Mouse (Mus musculus): Measurements from ENCODE around the gene Lrp6. TPM values are rescaled to one million over a fixed set of nuclear protein-coding genes. Genes with fewer than 3 reads are reported as not detected.

Lrp6 gene
- total RNA-seq, 2 experiments from 2014 or later: 41.2 to 44.0 TPM

DNA sequence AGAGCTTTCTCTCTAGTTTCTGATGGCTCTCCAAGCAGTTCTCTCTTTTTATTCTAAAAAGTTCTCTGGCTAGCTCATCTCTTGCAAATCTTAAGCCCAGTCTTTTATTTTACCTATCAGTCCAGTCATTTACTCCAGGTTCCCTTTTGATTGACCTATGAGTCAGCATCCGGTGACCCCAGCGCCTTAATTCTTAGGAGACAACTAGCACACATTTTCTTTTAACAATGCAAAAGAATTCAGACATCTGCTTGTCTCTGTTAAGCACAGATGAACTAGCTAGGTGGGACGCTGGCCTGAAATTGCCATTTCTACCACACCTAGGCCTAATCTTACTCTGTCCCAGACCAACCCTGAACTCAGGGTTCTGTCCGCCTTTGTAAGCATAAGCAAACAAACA lies 12.7 kb upstream of the Lrp6 start:
- intact Hi-C loops (cut with DNase I): no loop called here
- DNase-seq (ENCODE audit: extremely low spot score in 1 of 2, low spot score in 2 of 2): no peak

DNA sequence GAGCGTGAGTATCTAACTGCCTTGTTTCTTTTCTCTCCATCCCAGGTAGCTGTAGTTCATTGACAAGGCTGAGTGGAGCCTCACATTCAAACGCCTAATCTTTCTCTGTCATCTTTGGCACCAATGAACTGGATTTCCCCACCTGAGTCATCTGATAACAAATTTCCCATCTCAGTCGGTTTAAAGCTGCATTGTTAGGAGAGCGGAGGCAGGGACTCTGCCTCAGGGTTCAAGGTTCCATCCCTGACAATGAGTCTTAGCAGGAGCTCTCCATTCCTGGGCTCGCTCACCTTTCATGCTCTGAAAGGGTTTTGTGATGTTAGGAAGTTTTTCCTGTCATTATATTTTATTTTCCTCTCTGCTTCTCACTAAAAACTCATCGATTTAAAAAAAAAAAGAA lies 11.3 kb upstream of the Lrp6 start:
- intact Hi-C loops (cut with DNase I): no loop called here
- no peak for DNase-seq (ENCODE audit: extremely low spot score in 1 of 2, low spot score in 2 of 2)

DNA sequence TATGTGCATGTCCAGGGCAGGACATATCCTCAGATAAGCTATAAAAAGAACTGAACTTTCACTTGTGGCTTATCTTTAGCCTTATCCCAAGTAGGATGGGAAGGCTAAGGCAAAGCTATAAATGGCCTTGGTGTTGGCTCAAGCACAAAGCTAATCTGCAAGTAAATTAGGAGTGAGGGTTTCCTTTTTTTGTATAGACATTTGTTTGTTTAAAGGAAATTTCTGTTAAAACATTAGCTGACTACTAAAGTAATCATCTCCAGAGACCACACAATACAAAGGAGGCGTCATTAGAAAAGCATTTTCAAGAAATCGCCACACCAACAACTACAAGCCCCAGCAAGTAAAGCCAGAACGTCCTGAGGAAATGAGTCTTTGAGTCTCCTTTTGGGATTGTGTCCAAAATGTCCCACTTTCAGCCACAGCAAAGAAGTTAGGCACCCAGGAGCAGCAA lies 8.6 kb upstream of the Lrp6 start:
- intact Hi-C loops (cut with DNase I): no loop called here
- DNase-seq (ENCODE audit: extremely low spot score in 1 of 2, low spot score in 2 of 2): no peak

DNA sequence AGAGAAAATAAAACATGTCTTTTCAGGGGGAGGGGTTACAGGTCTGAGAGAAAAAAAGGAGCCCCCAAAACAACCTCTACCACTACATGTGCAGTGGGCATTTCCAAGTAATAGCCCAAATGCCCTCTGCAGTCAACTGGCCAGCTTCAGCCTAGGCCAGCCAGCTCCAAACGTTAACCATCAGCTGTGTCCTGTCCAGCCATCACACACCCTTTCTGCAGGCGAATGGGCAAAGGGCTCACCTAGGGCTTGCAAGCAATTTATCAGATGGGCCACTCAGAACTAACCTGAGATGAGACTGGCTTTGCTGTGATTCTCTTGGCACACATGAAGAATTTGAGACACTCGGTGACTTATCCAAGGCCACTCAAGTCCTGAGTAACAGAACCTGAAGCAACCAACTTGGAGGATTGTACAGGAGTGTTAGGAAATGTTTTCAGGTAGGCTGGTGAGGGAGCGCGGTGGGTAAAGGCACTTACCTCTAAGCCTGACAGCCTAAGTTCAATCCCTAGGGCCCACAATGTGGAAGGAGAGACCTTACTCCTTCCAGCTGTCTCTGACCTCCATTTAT lies 1.3 kb upstream of the Lrp6 start:
- no peak for DNase-seq (ENCODE audit: extremely low spot score in 1 of 2, low spot score in 2 of 2)
- intact Hi-C loops (cut with DNase I): loop anchor here (2.0 kb wide), 1 partner anchor 73 kb away; no protein-coding TSS in a partner anchor

DNA sequence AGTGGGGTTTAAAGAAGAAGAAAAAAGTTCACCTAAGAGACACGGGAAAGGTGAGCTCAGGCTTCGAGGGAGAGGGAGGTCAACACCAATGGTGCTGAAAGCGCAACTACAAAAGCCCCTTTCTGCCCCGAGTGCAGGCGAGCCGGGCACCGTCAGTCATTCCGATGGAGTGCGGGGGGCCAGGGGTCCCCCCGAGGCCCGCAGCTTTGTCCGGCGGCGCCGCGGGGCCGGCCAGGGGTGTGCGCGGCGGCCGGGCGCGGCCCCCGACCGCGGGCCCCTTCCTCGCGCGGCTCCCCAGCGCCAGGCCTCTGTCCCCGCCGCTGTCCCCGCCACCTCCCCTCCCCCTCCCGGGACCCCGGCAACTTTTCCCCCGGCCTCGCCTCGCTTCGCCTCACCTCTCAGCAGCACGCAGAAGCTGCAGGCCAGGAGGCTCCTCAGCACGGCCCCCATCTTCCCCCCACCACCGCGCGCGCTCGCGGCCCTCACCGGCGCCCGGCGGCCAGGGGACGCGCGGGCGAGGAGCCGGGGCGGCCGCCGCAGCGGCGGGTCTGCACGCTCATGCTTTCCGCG lies 432 bp downstream of the Lrp6 start:
- intact Hi-C loops (cut with DNase I): loop anchor here (2.0 kb wide), 1 partner anchor 72 kb away; no protein-coding TSS in a partner anchor
- DNase-seq (ENCODE audit: extremely low spot score in 1 of 2, low spot score in 2 of 2): no peak

DNA sequence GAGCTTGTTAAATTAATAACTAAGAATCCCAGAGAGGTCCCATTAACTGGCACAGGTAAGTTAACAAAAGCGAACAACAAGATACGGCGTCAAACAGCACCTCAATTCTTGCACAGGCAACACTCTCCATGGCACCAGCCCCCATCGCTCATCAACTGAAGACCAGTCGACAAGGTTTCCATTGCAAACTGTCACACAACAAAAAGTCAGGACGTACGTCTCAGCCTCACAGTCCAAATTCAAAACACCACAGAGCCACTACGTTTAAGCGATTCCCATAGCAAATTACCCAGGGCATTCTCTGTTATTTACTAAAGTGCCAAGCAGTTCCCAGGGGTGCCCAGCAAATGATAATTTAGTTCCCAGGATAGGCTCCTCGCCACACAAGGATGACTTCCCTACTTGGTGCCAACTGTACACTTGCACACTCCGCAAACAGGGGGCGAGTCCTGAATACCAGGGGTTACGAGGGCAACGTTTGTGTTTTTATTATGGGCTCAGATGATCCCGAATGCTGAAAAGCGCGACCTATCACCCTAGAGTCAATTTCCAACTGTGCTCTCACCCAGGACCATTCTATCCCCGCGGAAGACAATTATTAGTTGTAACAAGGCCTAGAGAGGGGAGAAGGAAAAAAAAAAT lies 1.0 kb downstream of the Lrp6 start:
- no peak for DNase-seq (ENCODE audit: extremely low spot score in 1 of 2, low spot score in 2 of 2)
- intact Hi-C loops (cut with DNase I): loop anchor here (2.0 kb wide), 1 partner anchor 71 kb away; no protein-coding TSS in a partner anchor

DNA sequence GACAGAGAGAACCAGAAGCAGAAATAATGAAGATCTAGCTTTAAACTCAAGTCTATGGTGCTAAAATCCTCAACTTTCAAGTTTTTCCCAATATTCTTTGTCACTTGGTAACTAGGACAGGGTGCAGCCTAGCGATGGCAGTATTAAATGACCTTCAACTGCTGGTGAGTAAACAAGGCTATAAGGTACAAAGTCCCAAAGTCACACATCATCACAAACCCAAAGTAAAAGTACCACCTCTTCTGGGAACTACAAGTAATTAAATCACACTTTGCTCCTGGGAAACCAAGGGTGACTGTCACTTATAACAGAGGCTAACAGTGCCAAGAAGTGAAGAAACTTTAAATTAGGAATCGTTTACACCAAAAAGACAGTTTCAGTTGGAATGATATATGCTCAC lies 2.2 kb downstream of the Lrp6 start:
- intact Hi-C loops (cut with DNase I): no loop called here
- DNase-seq (ENCODE audit: extremely low spot score in 1 of 2, low spot score in 2 of 2): no peak

DNA sequence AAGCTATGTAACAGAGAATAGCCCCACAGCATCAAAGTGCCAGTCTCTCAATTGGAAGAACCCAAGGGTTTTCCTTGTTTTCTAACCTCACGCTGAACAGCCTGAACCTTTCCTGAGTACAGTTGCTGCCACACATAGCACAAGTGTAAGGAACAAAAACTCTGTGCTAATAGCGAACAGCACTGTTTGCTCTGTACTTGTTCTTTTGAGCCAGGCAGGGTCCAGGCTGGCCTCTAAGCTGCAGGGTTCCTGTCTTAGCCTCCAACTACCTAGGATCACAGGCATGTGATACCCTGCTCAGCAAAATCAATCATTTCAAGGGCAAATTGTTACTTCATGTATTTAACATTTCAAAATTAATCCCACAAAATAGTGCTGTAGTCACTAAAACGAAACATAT lies 7.1 kb downstream of the Lrp6 start:
- intact Hi-C loops (cut with DNase I): no loop called here
- DNase-seq (ENCODE audit: extremely low spot score in 1 of 2, low spot score in 2 of 2): no peak

DNA sequence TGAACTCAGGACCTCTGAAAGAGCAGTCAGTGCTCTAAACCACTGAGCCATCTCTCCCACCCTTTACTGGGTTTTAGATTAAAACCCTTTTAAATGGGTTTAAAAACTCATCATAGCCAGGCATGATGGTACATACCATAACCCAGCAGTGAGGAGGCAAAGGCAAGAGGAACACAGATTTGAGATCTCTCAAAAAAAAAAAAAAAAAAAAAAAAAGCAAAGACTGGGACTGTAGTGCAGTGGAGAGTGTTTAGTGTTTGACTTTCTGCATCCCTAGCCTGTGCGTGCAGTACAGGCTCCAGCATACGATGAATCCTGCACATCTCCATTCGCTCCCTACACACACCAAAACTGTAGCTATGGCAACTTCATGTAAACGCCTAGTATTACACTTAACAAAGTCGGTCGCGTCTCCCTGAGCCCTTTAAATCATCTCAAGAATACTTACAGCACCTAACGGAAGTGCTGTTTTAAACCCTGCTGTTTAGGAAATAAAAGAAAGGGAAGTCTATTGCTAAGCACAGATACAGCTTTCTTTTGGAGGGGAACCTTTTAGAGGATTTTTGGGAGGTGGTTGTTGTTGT lies 8.1 kb downstream of the Lrp6 start:
- intact Hi-C loops (cut with DNase I): no loop called here
- DNase-seq (ENCODE audit: extremely low spot score in 1 of 2, low spot score in 2 of 2): no peak

DNA sequence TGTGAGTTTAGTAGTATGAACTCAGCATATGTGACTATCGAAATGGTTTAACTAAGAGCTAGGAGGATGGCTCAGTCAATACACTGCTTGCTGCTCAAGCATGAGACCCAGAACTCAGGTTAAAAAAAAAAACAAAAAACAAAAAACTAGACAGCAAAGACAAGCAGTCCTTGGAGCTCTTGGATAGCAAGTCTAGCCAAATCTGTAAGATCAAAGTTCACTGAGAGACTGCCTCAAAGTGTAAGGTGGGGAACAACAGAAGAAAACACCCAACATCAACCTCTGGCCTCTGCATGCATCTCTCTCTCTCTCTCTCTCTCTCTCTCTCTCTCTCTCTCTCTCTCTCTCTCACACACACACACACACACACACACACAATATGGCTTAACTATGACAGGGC lies 9.7 kb downstream of the Lrp6 start:
- no peak for DNase-seq (ENCODE audit: extremely low spot score in 1 of 2, low spot score in 2 of 2)
- intact Hi-C loops (cut with DNase I): no loop called here

DNA sequence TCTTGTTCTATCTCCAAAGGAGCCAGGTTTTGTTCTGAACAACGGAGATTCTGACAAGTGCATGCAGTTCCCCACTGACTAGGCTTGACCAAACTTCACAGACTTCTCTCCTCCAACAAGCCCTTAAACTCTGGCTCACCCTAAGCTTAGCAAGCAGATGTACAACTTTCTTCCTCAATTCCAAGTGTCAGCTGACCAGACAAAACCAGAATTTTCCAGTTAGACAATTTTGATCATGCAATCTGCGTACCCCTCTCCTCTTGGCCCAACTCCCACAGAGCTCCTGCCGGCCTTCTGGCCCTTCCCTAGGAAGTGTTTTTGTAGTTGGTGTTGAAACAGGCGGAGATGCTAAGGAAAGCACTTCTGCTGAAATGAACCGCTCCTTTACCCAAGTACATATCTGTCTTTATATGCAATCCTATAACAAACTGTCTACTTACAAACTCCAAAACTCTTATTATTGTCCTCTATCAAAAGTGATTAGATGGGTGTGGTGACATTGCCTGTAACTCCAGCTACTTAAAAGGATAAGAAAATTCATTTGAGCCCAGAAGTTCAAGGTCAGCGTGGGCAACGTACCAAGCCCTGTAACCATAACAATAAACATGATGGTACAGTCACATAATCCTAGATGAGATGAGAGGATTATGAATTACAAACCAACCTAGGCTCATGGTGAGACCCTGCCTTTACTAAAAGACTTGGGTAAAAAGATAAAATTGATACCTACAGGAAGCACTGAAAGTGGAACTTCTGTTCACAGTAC lies 10.4 kb downstream of the Lrp6 start:
- no peak for DNase-seq (ENCODE audit: extremely low spot score in 1 of 2, low spot score in 2 of 2)
- intact Hi-C loops (cut with DNase I): no loop called here

DNA sequence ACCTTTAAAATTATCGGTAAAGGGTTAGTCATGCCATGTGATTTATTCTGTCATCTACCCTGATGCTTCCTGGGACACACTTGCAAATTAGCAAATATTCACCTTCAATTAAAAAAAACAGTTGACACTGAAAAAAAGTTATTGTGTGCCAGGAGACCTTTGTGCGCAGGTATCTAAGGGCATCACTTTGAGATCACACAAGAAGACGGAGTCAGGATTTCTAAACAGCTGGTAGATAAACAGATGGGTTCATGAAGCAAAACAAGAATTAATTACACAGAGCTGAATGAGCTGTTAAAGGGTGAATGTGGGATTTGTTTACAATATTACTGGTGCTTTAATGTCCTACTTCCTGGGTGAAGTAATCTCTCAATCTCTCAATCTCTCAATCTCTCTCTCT lies 11.6 kb downstream of the Lrp6 start:
- intact Hi-C loops (cut with DNase I): no loop called here
- no peak for DNase-seq (ENCODE audit: extremely low spot score in 1 of 2, low spot score in 2 of 2)

DNA sequence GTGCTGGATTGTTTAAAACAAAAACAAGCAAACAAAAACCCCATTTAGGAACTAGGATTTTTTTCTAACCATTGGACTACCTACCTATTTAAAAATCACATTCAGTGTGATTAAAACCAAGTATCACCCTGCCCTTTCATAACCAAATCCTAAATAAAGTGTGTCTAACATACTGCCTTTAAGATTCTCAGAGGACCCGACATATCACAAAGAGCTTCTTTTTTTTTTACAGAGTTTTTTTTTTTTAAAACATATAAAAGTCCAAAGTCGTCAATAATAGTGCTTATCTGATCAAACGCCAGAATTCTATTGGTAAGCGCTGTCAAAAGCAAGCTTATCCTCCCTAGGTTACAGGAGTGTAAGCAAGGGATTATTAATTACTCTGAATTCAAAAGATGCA lies 12.5 kb downstream of the Lrp6 start:
- DNase-seq (ENCODE audit: extremely low spot score in 1 of 2, low spot score in 2 of 2): no peak
- intact Hi-C loops (cut with DNase I): no loop called here

DNA sequence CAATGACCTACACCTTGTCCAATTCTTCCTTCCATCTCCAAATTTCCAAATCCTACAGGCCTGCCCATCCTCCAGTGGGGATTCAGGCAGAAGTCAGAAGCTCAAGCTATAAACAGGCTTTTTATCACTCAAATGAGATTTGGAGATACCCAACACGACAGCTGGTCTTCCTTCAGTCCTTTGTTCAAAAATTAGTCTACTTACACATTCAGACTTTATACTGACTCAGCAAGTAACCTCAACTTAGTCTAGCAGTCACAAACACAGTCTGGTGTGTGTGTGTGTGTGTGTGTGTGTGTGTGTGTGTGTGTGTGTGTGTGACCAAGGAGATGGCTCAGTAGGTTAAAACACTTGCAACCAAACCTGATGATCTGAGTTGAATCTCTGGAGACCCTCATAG lies 15.8 kb downstream of the Lrp6 start:
- no peak for DNase-seq (ENCODE audit: extremely low spot score in 1 of 2, low spot score in 2 of 2)
- intact Hi-C loops (cut with DNase I): no loop called here

DNA sequence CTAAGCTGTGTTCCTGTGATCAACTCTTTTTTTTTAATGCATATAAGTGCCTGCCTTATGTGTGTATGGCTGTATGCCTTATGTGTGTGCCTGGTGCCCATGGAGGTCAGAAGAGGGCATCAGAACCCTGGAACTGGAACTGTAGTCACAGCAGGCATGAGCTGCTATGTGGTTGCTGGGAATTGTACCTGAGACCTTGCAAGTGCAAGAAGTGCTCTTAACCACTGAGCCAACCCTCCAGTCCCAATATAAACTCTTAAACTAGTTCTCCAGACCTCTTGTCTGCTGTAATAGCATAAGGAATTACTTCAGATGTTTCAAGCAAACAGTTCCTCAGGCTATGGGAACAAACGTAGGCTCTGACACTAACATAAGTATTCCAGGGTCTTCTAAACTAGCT lies 16.4 kb downstream of the Lrp6 start:
- intact Hi-C loops (cut with DNase I): no loop called here
- no peak for DNase-seq (ENCODE audit: extremely low spot score in 1 of 2, low spot score in 2 of 2)

DNA sequence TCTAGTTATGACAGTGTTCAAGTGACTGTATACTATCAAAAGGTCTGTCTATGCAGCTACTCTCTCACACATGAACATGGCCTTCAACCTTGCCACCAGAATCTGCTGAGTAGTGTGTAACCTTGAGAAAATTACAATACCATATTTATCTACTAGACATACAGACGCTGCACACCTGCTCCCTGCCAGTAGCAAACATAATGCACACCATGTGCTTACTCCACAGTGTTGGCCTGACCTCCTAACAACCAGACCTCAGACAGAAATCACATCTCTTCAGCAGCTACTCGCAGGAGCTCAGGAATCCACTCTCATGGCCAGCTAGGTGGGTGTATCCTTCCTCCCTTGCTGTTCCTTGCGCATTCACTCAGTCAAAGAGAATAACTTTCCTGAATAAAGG lies 21.9 kb downstream of the Lrp6 start:
- DNase-seq (ENCODE audit: extremely low spot score in 1 of 2, low spot score in 2 of 2): no peak

DNA sequence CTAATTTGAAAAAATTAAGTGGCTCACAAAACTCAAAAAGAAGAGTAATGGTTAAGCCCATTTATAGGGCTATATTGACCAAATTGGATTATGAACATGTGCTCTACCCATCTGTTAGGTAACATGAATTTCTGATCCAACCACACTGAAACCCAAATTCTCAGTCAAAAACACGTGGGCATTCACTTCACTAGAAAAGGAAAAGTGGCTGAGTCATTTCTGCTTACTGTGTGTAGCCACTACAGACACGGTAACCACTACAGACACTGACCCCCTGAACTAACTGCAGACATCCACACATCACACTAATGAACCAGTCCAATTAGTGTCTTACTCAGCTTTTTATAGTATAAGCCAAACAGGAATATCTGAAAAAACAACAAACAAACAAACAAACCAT lies 22.7 kb downstream of the Lrp6 start:
- DNase-seq (ENCODE audit: extremely low spot score in 1 of 2, low spot score in 2 of 2): no peak
- intact Hi-C loops (cut with DNase I): no loop called here

More for the DNA sequence above, 21.9 kb downstream of the Lrp6 start:
- intact Hi-C loops (cut with DNase I): no loop called here

DNA sequence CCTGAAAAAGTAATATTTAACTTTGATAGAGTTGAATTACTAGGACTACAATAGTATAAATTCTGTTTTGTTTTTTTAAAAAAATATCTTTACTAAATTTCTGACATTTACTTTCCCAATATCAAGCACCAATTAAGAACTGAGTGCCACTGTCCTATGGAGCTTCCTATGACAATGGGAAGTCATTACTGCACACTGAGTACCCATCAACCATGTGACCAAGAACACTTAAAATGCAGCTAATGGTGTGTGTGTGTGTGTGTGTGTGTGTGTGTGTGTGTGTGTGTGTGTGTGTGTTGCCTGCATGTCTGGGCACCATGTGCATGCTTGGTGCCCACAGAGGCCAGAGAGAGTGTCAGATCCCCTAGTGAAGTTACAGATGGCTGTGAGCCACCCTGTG lies 23.2 kb downstream of the Lrp6 start:
- intact Hi-C loops (cut with DNase I): no loop called here
- DNase-seq (ENCODE audit: extremely low spot score in 1 of 2, low spot score in 2 of 2): no peak

DNA sequence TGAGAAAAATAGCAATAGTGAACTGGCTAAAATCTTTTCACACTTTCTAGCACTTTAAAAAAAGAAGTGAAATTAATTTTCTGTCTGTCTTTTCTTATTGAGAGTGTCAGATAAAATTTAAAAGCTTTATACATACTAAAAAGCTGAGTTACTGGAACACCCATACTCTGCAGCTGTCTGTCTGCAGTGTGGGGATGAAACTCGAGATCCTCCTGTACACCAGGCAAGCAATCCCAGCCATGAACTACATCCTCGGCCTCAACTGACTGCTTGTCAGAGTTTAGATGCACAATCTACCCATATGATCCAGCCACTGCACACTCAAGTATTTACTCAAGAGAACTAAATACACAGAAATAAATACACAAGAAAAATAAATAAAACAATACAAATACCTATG lies 24.4 kb downstream of the Lrp6 start:
- no peak for DNase-seq (ENCODE audit: extremely low spot score in 1 of 2, low spot score in 2 of 2)
- intact Hi-C loops (cut with DNase I): no loop called here

DNA sequence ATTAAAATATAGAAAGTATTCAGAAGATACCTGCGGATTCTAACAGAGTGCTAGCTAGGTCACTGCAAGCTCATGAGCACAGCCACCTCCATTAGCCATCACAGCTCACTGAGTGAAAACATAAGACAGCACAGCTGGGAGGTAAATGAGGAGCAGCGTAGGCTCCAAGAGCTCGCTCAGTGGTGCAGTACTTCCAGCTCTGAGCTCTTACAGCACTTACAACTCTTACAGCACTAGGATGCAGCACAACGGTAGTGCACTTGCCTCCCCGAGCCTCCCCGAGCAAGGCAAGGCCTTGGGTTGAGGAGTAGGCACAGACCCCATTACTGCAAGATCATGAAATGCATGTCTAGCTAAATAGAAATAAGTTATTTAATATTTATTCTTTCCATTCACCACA lies 26.6 kb downstream of the Lrp6 start:
- intact Hi-C loops (cut with DNase I): no loop called here
- DNase-seq (ENCODE audit: extremely low spot score in 1 of 2, low spot score in 2 of 2): no peak
